Mouse (Mus musculus): ENCODE measurements around the gene Myo19.
A peak's percentile ranks its signal among the peaks of the same experiment; 100 is the strongest.

DNA sequence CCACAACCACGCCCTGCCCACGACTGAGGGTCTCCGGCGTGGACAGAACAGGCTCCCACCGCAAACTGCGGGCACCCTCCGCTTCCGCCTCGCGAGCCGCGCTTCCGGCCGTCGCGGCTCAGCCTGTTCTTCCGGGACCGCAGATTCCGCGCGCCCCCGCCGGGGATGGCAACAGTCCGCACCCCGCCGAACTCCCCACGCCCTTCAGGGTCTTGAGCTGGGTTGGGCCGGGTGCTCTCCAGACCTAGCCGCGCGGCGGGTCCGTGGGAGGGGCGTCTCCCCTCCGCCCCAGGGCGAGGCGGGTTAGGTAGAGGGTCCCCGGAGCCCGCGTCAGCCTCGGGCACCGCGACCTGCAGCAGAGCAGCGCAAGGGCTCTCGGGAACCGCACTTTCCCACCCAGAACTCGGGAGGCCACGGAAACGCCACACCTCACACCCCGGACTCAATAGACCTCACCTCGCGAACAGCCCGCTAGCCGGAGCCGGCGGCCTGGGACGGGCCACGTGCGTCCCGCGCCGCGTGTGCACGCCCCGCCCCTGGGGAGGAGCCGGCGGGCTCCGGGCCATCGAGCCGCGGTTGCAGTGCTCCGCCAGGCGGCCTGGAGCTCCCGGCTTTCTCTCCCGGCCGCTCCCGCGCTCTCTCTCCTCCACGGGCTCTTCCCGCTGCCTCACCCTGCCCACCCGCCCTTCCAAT, at the start of gene Myo19, which contains the start of gene Pigw:
- TF ChIP-seq CTCF (IDR thresholded peaks at IDR 0.05; ENCODE audit: extremely low read depth, insufficient read depth, insufficient read length, insufficient replicate concordance) (peak; percentile 26; the same call in 1 of the 2 replicates), POLR2A (IDR thresholded peaks at IDR 0.05; ENCODE audit: low read depth, low read length) (peak; percentile 64)
